Mouse (Mus musculus) brain, adult 10 weeks (tissue): ENCODE results near the gene Armh3. TPM values are rescaled to one million over a fixed set of nuclear protein-coding genes. Genes with fewer than 3 reads are reported as not detected.

Source experiments
- polyA plus RNA-seq: library from polyadenylated mRNA; stranded (reverse); fragments of 350-450 nt; fragmentation: Illumina TruSeq; extraction: RNeasy Lipid Tissue Mini Kit (QIAGEN cat#74804); gene quantifications from one replicate; pipeline ENCODE4 v1.2.3, GENCODE M21; 2015; ENCODE audit warnings: low read depth, low replicate concordance

Gene Armh3
- polyA plus RNA-seq = 15.0 TPM

GRCm38 (mm10) chr19:45997785-45998693 lies at the start of gene Armh3:
Gene Armh3 (minus strand): TSS chr19:45998488.

GRCm38 (mm10) chr19:46044993-46045695 lies 46.9 kb upstream of the Armh3 start, which contains the start of gene Ldb1:
Gene Ldb1 (minus strand): TSS chr19:46045214.

GRCm38 (mm10) chr19:46044271-46044992 lies 46.1 kb upstream of the Armh3 start, which contains the start of gene Pprc1:
Gene Pprc1 (plus strand): TSS chr19:46044886.

GRCm38 (mm10) chr19:46003371-46004226 lies 5.3 kb upstream of the Armh3 start, which contains the start of gene Hps6:
Gene Hps6 (plus strand): TSS chr19:46003508.

GRCm38 (mm10) chr19:45815831-45816405 lies 182.4 kb downstream of the Armh3 start, which contains the start of gene Kcnip2:
Gene Kcnip2 (minus strand): TSS chr19:45816061.

GRCm38 (mm10) chr19:45783181-45783932 lies 214.9 kb downstream of the Armh3 start, which contains the start of gene Mgea5:
Gene Mgea5 (minus strand): TSS chr19:45783837.

Other genes with a start within 250 kb of the Armh3 start
- gene Npm3, start 248.9 kb downstream of the Armh3 start, polyA plus RNA-seq = 20.2 TPM
- gene Mgea5, start 214.7 kb downstream of the Armh3 start, polyA plus RNA-seq = 121 TPM
- gene Kcnip2, start 182.4 kb downstream of the Armh3 start, polyA plus RNA-seq = 121 TPM
- gene Hps6, start 5.0 kb upstream of the Armh3 start, polyA plus RNA-seq = 7.0 TPM
- 10.1 TPM for gene Pprc1, start 46.4 kb upstream of the Armh3 start, polyA plus RNA-seq
- 112 TPM for gene Ldb1, start 46.7 kb upstream of the Armh3 start, polyA plus RNA-seq
- 36.4 TPM for gene Nolc1, start 77.4 kb upstream of the Armh3 start, polyA plus RNA-seq
- gene Elovl3, start 133.4 kb upstream of the Armh3 start, polyA plus RNA-seq = not detected
- not detected for gene Pitx3, start 149.8 kb upstream of the Armh3 start, polyA plus RNA-seq
- gene Gbf1, start 154.0 kb upstream of the Armh3 start, polyA plus RNA-seq = 42.6 TPM